Mouse (Mus musculus) spleen, postnatal 36 days (tissue): Measurements from ENCODE around the gene Smarcd2.

Experiments used
- DNase-seq, 2 experiments: peaks; one replicate each; pipeline ENCODE4 v3.0.0; 2022; ENCODE audit warnings: low spot score in 2 of 2, mixed read lengths in 1 of 2

Smarcd2 gene

DNA sequence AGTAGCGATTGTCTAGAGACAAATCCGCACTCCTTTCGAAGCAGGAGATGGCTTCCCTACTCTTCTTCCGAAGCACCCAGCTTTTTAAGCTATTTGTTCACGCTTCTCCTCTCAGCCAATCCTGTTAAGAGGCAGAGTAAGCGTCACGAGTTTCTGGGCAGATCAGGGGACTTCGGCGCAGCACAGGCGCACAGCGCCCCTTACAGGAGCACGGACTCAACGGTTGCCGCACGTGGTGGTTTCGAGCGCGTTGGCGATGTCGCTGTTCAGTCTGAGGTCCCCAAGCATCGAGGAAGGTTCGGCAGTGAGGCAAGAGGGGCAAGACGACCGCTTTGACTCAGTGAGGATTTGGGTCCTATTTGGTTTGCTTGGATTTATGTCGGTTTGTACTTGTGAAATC, 3.7 kb upstream of the Smarcd2 start, which contains the start of gene Tcam1:
Tcam1 (plus strand) TSS at position 219 of the 400 bp plus-strand sequence.
- peak; percentile 90 to 92 for DNase-seq

DNA sequence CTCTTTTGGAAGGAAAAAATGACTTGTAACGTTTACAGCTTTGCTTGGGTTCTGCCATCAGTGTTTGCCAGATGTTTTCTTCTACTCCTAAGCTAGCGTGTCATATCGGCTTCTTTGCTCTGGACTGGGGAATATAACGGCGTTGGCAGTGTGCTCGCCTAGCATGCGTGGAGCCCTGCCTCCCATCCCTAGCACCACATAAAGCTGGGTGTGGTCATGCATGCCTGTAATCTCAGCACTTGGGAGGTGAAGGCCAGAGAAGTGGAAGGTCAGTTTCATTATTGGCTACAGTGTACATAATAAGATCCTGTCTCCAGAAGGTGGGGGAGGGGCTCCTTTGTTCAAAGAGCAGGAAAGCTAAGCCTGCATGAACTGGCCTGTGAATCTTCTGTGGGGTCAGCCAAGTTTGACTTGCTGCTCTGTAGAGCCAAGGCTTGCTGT, 2.2 kb upstream of the Smarcd2 start:
- no peak for DNase-seq

DNA sequence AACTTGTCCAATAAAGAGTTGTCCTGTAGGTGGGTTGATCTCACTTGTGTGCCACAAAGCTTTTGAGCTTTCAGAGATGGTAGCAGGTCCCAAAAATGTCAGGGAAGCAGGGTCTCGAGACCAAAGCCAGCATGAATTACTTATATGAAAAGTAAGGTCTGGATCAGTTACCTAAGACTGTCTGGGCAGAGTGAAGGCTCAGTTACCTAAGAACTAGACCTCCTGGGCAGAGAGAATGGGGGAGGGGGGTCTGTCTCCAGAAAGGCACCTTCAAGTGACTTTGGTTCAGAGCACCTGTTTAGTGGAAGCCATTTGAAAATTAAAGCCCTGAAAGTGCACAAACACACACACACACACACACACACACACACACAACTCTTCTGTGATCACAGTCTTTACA, 1.6 kb upstream of the Smarcd2 start:
- DNase-seq: no peak

DNA sequence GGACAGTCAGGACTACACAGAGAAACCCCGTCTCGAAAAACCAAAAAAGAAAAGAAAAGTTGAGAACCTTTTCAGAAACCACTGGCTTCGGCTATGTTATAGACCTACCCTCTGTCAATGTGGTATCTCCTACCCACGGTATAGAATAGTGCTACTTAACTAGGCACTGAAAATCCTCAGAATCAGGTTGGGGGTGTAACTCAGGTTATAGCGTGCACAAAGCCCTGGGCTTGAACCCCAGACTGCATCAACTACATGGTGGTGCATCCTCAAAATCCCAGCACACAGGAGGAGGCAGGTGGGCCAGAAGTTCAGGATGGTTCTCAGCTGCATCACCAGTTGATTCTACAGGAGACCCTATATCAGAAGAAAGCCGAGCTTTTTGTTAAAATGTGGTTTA, 1.0 kb upstream of the Smarcd2 start:
- no peak for DNase-seq

DNA sequence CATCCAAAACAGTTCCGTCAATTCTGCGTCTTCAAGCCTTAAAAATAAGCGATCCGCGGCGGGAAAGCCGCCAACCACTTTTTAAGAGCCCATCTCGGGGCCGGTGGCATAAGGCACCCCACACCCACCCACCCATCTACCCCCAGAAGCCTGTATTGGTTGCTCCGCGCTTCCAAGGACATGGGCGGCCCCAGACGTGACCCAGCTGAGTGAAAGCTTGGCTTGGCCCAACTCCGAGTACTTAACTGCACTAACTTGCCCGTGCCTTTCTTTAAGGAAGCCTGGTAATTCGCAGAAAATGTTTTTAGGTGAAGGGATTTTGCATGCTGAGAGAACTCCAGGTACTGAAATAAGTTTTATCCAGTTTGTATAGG, 526 bp upstream of the Smarcd2 start:
- no peak for DNase-seq

DNA sequence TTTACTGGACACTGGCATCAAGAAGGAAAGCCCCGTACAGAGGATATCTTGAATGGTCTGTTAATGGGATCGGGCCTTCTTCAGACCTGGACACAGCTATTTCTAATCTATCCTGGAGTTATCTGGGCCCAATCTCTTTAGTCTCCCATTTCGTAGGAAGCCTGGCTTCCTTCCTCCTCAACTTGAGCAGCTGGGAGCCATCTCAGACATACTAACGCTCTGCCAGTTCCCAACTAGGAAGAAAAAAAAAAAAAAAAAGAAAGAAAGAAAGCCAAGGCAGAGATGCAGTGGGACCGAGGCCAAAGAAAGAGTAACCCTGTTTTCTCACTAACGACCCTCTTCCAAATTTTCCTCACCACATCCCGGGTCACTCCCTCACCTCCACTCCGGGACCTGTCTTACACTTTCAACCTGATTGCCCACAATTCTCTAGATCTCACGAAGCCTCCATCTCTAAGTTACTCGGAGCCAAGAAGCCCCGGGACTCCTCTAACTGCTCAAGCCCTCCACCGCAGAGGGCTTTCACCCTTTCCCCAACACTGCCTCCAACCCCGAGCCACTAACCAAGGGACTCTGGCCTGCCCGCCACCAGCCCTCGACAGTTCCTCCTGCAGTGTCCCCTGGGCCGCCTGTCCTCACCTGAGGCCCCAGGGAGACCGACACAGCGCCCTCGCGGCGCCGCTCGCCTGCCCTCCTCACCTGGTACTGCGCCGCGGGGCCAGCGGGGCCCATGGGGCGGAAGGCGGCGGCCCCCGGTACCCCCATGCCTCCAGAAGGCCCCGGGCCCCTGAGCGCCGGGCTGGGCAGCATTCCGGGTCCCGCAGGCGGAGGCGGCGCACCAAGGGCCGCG, 753 bp downstream of the Smarcd2 start:
- DNase-seq: peak; percentile 67 to 68

DNA sequence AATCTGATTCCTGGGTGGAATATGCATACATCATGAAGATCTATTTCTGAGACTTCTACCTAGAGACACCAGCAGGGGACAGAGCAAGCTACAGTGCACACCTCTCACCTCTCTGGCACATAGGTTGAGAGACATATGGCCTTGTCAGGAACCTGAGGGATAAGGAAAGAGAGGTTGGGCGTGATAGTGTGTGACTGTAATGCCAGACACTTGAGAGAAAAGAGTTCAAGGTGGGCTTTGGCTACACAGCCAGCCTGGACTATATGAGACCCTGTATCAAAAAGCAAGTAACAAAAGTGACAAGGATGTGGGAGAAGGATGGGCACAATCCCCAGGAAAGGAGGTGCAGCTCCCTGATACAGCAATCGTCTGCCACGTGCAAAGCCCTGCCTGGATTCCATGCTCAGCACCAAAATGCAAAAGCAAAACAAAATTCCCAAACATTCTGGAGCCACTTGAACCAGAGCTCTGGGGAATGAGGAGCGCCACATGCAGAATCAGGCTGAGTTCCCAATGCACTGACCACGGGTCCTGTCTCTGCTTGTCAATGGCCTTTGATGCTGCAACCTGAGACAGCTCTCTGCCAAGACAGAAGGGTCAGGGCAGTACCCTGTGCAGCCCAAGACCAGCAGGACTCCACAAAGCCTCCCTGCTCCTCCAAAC, 1.5 kb downstream of the Smarcd2 start:
- DNase-seq: no peak

DNA sequence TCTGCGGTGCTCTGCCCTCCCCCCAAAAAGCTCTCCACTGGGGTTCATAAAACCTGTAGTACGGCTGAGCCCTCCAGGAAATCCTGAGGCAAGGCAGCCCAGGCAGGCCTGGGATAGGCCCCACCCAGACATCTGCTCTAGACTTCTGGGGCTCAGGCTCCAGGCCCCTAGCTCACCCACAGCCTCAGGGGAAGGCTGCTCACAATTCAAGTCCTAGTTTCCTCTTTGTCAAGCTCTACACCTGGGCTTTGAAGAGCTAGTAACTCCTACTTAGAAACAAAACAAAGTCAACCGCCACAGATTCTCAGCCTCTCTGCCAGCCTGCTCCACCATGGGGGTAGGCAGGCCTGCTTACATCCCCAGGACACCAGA, 3.7 kb downstream of the Smarcd2 start:
- no peak for DNase-seq

DNA sequence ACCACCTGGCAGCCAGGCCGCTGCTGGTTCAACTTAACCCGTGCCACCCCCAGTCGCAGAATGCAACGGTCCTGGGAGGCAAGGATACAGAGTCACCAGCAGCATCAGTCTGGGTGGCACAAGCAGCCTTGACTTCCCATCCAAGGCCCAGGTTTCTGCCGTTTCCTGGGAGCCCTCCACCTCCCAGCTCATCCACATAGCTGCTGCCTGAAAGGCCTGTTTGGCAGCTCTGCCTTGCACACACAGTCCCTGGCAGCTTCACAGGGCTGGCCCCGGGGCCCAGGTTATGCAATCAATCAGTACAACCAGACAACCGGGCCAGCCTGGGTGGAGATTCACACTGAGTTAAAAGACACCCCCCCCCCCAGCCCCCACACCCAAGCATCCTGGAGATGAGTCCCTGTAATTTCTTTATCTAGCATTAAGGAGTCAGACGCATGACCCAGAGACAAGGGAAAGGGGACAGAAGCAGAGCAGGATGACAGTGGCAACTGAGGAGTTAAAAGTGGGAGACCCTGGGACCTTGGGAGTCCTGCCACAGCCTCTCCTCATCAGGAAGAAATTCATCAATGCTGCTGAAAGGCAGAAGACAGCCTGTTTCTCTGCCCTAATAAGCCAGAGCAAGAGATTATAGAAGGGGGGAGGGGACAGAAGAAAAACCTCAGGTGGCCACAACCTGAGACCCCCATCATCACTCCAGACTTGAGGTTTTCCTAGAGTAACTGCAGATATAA, 4.3 kb downstream of the Smarcd2 start:
- no peak for DNase-seq

DNA sequence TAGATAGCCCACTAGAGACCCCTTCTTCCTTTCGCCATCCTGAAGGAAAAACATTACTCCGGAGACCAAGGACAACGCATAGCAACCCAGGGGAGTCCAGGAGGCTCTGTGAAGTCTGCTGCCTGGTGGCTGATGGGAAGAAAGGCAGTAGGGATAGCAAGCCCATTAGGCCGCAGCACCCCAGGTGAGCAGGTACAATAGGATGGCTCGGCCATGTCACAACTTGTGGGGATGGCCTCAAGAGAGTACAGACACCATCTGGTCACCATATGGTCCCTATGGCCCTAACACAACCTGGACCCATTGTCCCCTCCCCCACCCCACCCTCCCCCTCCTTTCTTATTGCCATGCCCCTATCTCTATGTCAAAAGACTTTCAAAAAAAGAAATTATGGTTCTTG, 4.9 kb downstream of the Smarcd2 start:
- no peak for DNase-seq

DNA sequence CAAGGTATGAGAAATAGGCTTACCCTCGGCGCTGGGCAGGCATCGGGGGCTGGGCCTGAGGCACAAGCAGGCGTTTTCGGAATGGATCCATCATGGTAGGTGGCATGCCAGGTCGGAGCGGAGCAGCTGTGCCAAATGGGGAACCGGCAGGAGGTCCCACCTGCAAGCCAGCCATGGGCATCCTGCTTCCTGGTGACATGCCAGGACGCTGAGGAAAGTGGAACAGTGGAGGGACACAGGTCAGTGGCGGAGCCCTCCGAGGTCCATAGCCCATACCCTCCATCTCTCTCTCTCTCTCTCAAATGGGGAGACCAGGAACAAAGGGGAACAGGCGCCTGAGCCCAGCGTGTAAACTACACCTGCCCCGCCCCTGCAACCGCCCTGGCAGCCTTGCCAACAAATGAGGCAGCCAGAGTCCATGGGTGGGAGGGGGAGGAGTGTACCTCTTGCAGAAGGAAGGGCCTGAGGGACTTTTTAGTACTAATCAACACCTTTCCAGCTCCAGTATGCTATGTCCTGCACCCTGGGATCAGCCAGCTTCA, 5.4 kb downstream of the Smarcd2 start:
- DNase-seq: no peak

DNA sequence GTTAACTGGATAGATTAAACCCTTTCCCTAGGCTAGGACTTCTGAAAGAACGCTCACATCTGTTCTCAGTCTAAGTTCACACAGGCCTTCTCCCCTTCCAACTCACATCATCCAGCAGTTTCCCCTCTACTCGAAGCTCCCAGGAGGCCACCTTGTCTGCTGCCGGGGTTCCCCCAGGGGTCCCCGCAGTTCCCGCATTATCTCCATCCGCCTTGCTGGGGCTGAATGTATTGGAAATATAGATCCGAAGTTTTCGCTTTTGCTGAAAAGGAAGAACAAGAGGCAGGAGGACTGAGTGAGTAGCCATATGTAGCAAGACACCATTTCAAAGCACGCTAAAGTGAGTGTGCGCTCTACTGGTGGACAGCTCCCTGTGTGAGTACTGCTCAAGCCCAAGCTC, 6.3 kb downstream of the Smarcd2 start:
- no peak for DNase-seq

DNA sequence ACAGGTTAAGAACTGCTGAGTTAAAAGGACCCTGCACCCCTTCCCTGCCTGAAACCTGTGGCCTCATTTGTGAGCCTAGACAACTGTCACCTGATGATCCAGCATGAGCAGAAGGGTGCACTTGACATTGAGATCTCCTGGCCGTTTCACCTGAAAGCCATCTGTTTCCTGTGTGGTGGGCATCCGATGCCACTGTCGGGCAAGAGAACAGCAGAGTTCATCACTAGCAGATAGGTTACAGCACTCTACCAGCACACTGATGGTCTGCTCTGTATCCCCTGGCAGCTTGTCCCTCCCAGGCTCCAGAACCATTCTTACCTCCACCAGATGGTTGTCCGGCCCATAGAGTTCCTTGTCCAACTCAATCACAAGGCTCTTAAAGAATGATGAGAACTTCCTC, 7.2 kb downstream of the Smarcd2 start:
- no peak for DNase-seq

DNA sequence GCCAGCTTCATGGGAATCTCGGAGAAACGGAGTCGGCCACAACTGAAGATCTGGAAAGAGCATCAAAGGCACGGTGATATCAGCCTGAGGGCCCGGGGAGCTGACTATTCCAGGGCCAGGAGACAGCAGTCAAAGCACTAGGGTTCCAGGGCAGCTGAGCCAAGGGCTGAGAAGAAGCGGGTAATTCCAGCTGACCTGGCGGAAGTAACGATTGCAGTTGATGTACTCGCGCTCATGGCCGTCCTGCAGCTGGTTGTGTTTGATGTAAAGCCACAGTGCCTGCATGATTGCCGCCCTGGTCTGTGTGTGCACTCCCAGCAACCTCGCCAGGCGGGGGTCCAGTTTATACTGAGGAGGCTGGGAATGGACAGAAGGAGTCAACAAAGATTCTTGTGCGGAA, 7.8 kb downstream of the Smarcd2 start:
- DNase-seq: no peak

DNA sequence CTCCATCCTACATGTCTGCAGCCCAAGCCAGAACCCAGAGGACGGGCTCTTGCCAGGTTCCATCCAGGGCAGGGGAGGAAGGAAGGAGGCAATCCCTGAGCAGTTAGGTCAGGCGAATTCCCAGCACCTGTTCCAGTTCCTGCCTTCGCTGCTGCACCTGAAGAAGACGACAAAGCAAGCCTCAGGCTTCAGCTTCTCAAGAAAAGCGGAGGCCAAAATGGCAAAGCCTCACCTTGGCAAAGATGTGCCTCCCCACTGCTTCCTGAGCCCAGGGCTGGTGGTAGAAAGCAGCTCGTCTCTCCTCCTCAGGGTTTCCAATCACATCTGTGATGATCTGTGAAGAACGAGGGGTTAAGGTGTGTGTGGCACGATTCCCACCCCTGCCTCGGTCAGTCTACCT, 8.8 kb downstream of the Smarcd2 start:
- no peak for DNase-seq

DNA sequence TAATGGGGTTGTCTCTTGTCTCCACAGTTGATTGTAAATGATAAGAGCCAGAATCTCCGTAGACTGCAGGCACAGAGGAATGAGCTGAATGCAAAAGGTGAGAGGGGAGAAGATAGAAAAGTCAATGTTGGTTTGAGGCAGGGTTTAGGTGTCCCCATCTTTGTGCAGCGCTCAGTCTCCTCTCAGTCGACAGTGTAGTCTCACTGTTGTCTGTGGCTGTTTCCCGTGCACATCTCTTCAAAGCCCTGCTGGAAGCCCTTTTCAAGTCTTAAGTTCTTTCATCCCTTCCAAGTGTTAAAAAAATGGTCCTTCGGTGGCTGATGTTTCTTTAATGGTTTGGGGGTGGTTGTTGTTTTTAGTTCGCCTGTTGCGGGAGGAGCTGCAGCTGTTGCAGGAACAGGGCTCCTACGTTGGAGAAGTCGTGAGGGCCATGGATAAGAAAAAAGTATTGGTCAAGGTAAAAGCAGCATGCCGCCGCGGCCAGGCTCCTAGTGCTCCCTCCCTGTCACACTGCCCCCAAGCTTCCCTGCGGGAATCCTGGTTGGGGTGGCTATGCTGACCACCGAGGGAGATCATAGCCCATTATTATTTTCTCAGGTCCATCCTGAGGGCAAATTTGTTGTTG, 11.8 kb downstream of the Smarcd2 start:
- no peak for DNase-seq

DNA sequence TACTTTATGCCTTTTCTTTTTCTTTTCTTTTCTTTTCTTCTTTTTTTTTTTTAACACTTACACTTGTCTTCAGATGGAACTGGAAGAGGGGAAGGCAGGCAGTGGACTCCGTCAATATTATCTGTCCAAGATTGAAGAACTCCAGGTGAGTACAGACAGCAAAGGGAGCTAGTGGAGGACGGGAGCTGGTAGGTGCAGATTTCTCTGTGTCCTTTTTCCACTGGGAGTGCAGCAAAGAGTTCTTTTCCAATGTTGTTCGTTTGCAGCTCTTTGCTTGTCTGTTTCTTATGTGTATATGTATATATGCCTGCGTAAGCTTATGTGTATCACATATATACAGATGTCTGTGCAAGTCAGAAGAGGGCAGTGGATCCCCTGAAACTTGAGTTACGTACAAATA, 16.0 kb downstream of the Smarcd2 start:
- no peak for DNase-seq

DNA sequence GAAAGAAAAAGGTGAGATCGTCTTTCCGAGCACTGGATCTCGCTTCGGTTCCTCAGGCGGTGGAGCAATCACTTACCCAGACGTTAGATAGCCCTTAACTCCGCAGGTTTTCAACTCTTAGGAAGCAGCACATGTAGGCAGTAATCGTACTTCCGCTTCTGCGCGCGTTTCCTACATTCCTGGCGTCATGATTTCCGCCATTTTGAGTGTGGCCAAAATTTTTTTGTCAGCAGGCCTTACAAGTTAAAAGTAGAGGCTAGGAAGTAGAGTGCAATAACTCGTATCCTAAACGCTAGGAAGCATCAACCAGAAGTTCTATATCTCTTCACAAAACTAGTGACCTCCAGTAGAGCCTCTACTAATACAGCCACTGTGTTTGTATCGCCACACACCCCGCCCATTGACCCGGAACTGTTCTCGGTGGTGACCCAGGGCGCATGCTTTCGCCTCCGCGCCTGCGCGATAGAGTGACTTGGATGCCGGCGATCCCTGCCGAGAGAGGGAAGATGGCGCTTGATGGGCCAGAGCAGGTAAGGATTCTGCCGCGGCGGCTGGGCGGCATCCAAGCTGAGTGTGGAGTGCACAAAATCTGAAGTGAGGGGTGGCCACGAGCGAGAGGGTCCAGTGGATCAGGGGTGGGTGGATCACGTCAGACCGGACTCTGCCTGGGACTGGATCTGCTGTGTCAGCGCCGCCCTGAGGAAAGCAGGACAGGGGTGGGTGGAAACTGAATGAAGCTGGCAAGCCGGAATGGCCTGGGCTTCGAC, 16.9 kb downstream of the Smarcd2 start, which contains the start of the genes Ftsj3 and Psmc5:
Ftsj3 (minus strand) TSS at position 395 of the 767 bp plus-strand sequence.
Psmc5 (plus strand) TSS at position 470 of the 767 bp plus-strand sequence.
- DNase-seq: peak; percentile 97 to 98

DNA sequence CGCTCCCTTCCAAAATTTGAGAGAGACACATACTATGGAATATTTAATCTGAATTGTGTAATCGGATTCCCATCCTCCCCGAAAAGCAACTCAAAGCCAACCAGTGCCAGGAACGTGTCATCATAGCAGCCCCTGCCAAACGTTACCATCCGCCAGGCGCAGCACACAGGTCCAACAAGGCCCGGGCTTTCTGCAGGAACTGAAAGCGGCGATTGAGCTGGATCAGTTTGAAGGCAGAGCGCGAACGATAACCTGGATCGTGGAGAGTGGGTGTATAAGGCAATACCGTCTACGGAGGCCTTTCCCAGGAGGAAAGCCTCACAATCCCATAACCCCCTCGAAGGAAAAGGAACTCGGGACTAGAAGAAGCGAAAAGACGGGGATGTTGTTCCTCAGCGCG, 17.6 kb downstream of the Smarcd2 start:
- no peak for DNase-seq

DNA sequence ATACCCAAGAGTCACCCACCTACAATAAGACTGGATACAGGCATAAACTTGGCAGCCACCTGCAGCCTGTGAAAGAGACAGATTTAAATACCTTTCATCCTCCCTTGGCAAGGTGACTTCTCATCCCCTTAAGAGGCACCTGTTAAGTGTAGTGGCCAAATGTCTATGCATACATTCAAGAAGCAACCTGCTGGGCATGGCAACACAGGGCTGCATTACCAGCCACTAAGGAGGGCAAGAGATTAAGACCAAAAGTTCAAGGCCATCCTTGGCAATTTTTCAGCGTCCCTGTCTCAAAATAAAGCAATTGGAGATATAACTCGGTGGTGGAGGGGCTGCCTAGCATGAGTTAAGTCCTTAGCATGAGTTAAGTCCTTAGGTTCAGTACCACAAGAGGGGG, 18.0 kb downstream of the Smarcd2 start:
- DNase-seq: no peak

DNA sequence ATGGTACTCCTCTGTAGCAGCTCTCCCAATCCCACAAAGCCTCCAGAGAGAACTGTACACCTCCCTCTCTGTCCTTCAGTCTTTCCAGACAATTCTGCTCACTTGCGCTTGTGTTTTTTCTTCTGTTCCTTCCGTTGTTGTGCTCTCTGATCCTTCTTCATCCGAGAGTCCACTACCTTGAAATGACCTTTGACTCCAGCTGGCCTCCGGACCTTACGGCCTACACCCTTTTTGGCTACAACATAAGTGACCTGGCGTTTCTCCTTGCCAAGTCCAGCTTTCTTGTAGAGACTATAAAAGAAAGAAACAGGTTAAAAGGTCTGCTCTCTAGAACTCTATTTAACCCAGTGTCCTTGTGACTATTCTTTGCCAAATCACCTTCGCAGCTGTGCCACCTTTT, 23.4 kb downstream of the Smarcd2 start:
- DNase-seq: no peak
